Mouse (Mus musculus) erythroblast, embryonic 14.5 days (primary cell): ENCODE measurements around the gene Stard3.

Source experiments
- GATA1 ChIP-seq: IDR thresholded peaks from 2 replicates; pipeline ENCODE4 v1.6.1; 2012; ENCODE audit warnings: low read length, inconsistent platforms, mixed read lengths
- TAL1 ChIP-seq: IDR thresholded peaks from 3 replicates; pipeline ENCODE4 v1.6.1; 2012; ENCODE audit warnings: low read length, inconsistent platforms, mixed read lengths

DNA sequence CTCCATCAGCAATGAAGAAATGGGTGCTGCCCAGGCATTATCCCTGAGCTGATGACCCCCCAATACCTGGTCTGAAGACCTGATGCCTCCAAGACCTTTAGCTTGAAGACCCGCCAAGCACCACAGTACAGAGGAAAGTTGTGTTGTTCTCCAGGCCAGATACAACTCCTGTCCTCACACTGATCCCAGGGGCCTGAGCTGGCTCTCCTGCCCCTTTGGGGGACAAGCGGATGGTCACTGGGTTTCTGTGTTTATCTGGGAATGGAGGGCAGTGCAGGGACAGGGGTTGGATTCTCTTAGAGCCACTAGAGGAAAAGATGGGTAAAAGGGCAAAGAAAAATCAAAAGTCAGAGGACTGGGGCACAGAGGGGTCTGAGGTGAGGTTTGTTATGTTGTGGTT lies 38.2 kb upstream of the Stard3 start:
- TF ChIP-seq GATA1 (no peak), TAL1 (no peak)
